Mouse (Mus musculus) ES-E14 (cell line): ENCODE measurements at regions not wholly inside any gene's neighbourhood (a gene's known extent, or its start where the extent isn't known, plus 50 kb on each side); places are given as distances from the start of the nearest gene placed in this dataset.

Source experiments
- CHD2 ChIP-seq: IDR thresholded peaks from 2 replicates; pipeline ENCODE4 v1.6.1; 2014; ENCODE audit warnings: mild to moderate bottlenecking, low read depth, low read length, inconsistent platforms
- HCFC1 ChIP-seq: IDR thresholded peaks from 2 replicates; pipeline ENCODE4 v1.6.1; 2012; ENCODE audit warnings: low read length, inconsistent platforms, borderline replicate concordance; ENCODE audit not compliant: insufficient read depth
- MAFK ChIP-seq: IDR thresholded peaks from 2 replicates; pipeline ENCODE4 v1.6.1; 2014; ENCODE audit warnings: mild to moderate bottlenecking, low read depth, low read length, inconsistent platforms; ENCODE audit not compliant: insufficient read depth
- ZC3H11A ChIP-seq: IDR thresholded peaks from 2 replicates; pipeline ENCODE4 v1.6.1; 2012; ENCODE audit warnings: low read depth, mild to moderate bottlenecking, inconsistent platforms, low read length, borderline replicate concordance
- ZNF384 ChIP-seq: IDR thresholded peaks from 2 replicates; pipeline ENCODE4 v1.6.1; 2012; ENCODE audit warnings: low read depth, low read length, inconsistent platforms

GRCm38 (mm10) chr6:93433446-93433845 is 490.2 kb upstream of the Adamts9 start:
- TF ChIP-seq CHD2 (no peak), MAFK (no peak), HCFC1 (no peak), ZNF384 (no peak), ZC3H11A (no peak)
